Mouse (Mus musculus) myocyte (in vitro differentiated cells): Measurements from ENCODE around the gene Mtr. TPM values are rescaled to one million over a fixed set of nuclear protein-coding genes. Genes with fewer than 3 reads are reported as not detected.

Experiments used
- H3K27me3 ChIP-seq: one replicate; pipeline ENCODE4 v1.6.1; 2011; ENCODE audit not compliant: control insufficient read depth, insufficient read depth, insufficient read length
- H3K36me3 ChIP-seq: one replicate; pipeline ENCODE4 v1.6.1; 2011; ENCODE audit not compliant: control insufficient read depth, insufficient read depth
- H3K4me2 ChIP-seq: one replicate; pipeline ENCODE4 v1.6.1; 2011; ENCODE audit warnings: low read depth, control low read depth
- H3K4me3 ChIP-seq: one replicate; pipeline ENCODE4 v1.5.1; 2011; ENCODE audit warnings: mild to moderate bottlenecking, control low read depth, moderate library complexity
- H3K79me2 ChIP-seq: one replicate; pipeline ENCODE4 v1.6.1; 2011; ENCODE audit not compliant: control insufficient read depth, insufficient read depth
- H3ac ChIP-seq: one replicate; pipeline ENCODE4 v1.6.1; 2011; ENCODE audit not compliant: control insufficient read depth, insufficient read length
- CEBPB ChIP-seq: IDR thresholded peaks from 2 replicates; pipeline ENCODE4 v1.6.1; 2011; ENCODE audit warnings: mild to moderate bottlenecking, moderate library complexity; ENCODE audit not compliant: poor library complexity, insufficient read depth, severe bottlenecking
- E2F4 ChIP-seq: IDR thresholded peaks from one replicate; pipeline ENCODE4 v1.6.1; 2011; ENCODE audit warnings: mild to moderate bottlenecking, control low read depth, moderate library complexity; ENCODE audit not compliant: insufficient read depth
- MAX ChIP-seq: IDR thresholded peaks from one replicate; pipeline ENCODE4 v1.6.1; 2011; ENCODE audit warnings: low read depth, mild to moderate bottlenecking, control low read depth
- MYOD1 ChIP-seq, 3 experiments: IDR thresholded peaks; one replicate each; pipeline ENCODE4 v1.6.1; 2011; ENCODE audit warnings: control low read depth in 2 of 3, low read depth in 2 of 3, mild to moderate bottlenecking in 2 of 3, moderate library complexity in 1 of 3; ENCODE audit not compliant: insufficient read length in 2 of 3, control insufficient read depth in 1 of 3
- MYOG ChIP-seq, 3 experiments: IDR thresholded peaks; one replicate each; pipeline ENCODE4 v1.6.1; 2011; ENCODE audit warnings: control low read depth in 2 of 3, low read depth in 2 of 3, mild to moderate bottlenecking in 2 of 3; ENCODE audit not compliant: insufficient read length in 2 of 3, control insufficient read depth in 1 of 3, insufficient read depth in 1 of 3
- POLR2A ChIP-seq: IDR thresholded peaks from one replicate; pipeline ENCODE4 v1.6.1; 2011; ENCODE audit warnings: low read depth, mild to moderate bottlenecking, control low read depth, moderate library complexity; ENCODE audit not compliant: insufficient read length
- POLR2AphosphoS2 ChIP-seq: IDR thresholded peaks from one replicate; pipeline ENCODE4 v1.6.1; 2011; ENCODE audit warnings: low read depth, control low read depth; ENCODE audit not compliant: insufficient read length
- REST ChIP-seq: IDR thresholded peaks from one replicate; pipeline ENCODE4 v1.6.1; 2011; ENCODE audit warnings: mild to moderate bottlenecking, control low read depth, moderate library complexity; ENCODE audit not compliant: insufficient read depth, insufficient read length
- SRF ChIP-seq: IDR thresholded peaks from one replicate; pipeline ENCODE4 v1.6.1; 2011; ENCODE audit warnings: low read depth; ENCODE audit not compliant: control insufficient read depth, insufficient read length
- TCF12 ChIP-seq: IDR thresholded peaks from one replicate; pipeline ENCODE4 v1.6.1; 2011; ENCODE audit warnings: mild to moderate bottlenecking, control low read depth; ENCODE audit not compliant: poor library complexity, insufficient read depth, severe bottlenecking
- TCF3 ChIP-seq: IDR thresholded peaks from one replicate; pipeline ENCODE4 v1.6.1; 2011; ENCODE audit warnings: low read depth, control low read depth; ENCODE audit not compliant: insufficient read length
- USF1 ChIP-seq: IDR thresholded peaks from one replicate; pipeline ENCODE4 v1.6.1; 2011; ENCODE audit warnings: low read depth, mild to moderate bottlenecking, control low read depth, moderate library complexity
- polyA plus RNA-seq: library from polyadenylated mRNA; unstranded; fragments of >200 nt; fragmentation: generic; extraction: Trizol; gene quantifications from one replicate; pipeline ENCODE4 v1.2.1, GENCODE M21; 2012; ENCODE audit warnings: missing spikeins

The Mtr gene
- polyA plus RNA-seq, 1 experiment: 8.4 TPM

GRCm38 (mm10) chr13:12196861-12197260 is 61.1 kb downstream of the Mtr start:
- Histone ChIP-seq H3K36me3 (peaks cover 36% of the 10 kb centered on the region), H3K4me3 (no peak overlapping the region), H3K27me3 (no peaks in the 10 kb centered on the region), H3K79me2 (no peaks in the 10 kb centered on the region), H3K4me2 (no peak overlapping the region), H3ac (no peak overlapping the region)
- TF ChIP-seq POLR2AphosphoS2: no peak
- TF ChIP-seq USF1: no peak
- TF ChIP-seq E2F4: no peak
- no peak for TF ChIP-seq TCF12
- no peak for TF ChIP-seq MYOG (IDR thresholded peaks at IDR 0.05; ENCODE audit: control insufficient read depth in 1 of 3, insufficient read depth in 1 of 3, insufficient read length in 2 of 3, low read depth in 2 of 3)
- no peak for TF ChIP-seq MAX
- no peak for TF ChIP-seq REST

DNA sequence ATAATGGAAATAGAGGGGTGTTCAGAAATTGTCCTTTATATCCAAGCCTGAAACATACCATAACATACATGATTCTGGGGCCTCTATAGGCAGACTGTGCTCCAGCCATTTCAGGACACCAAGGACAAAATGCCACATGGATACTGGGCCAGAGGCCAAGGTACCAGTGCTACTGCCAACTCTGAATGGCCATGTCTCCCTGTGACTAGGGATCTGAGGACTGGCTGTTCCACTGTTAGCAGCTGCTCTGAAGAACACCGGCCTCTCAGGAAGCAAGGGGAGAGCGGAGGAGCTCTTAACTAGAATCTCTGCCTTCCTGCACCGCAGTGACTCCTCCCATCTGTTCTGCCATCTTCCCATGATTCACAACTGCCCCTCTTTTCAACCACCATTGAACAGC is 61.9 kb downstream of the Mtr start:
- no peak overlapping the region for H3K4me2 ChIP-seq
- TF ChIP-seq POLR2AphosphoS2: no peak
- no peak for TF ChIP-seq E2F4
- H3K79me2 ChIP-seq: no peaks in the 10 kb centered on the region
- H3K4me3 ChIP-seq: no peak overlapping the region
- no peak overlapping the region for H3ac ChIP-seq
- H3K27me3 ChIP-seq: no peaks in the 10 kb centered on the region
- H3K36me3 ChIP-seq: peaks cover 36% of the 10 kb centered on the region

DNA sequence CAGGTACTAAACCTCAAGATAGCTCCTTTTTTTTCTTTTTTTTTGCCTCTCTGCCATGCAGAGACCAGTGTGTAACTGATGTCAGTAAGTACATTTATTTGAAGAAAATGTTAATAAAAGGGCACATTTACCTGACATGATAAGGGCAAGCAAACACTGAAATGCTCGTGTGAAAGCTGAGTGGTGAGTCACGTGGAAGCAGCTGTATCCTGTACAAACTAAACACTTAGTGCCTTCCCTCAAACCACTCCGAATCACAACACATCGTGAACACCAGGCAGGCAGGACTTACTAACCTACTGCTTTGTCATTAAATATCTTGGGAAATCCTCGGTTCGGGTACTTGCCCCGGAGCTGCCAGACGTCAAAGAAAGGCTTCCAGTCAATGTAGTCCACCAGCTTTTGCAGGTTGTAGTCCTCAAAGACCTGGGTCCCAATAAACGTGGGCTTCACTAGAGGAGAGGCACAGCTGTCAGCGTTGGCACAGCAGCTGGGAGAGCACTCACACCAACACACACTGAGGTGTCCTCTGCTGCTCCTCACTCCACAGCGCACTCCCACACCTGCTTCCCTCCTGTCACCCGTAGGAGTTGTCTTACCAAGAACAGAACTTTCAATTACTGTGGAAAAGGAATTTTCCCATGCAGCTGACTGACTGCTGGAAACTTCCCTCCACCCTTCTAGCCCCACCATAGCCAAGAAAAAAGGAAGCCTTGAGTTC is 62.8 kb downstream of the Mtr start:
- Histone ChIP-seq H3K4me3 (no peak overlapping the region), H3K27me3 (no peaks in the 10 kb centered on the region), H3K79me2 (no peaks in the 10 kb centered on the region), H3K4me2 (no peak overlapping the region), H3K36me3 (peaks cover 36% of the 10 kb centered on the region), H3ac (no peak overlapping the region)
- peak in 2 of 3 experiments; percentile 36 to 58 for TF ChIP-seq MYOD1 (IDR thresholded peaks at IDR 0.05; ENCODE audit: control insufficient read depth in 1 of 3, insufficient read length in 2 of 3, low read depth in 2 of 3)
- TF ChIP-seq POLR2A: no peak
- TF ChIP-seq MYOG (IDR thresholded peaks at IDR 0.05; ENCODE audit: control insufficient read depth in 1 of 3, insufficient read depth in 1 of 3, insufficient read length in 2 of 3, low read depth in 2 of 3): peak in 2 of 3 experiments; percentile 7 to 10
- no peak for TF ChIP-seq TCF12
- no peak for TF ChIP-seq E2F4
- TF ChIP-seq USF1: no peak

GRCm38 (mm10) chr13:12189219-12189618 is 68.7 kb downstream of the Mtr start:
- H3K79me2 ChIP-seq: no peaks in the 10 kb centered on the region
- no peaks in the 10 kb centered on the region for H3K27me3 ChIP-seq
- H3ac ChIP-seq: no peak overlapping the region
- H3K4me3 ChIP-seq: no peak overlapping the region
- peaks cover 21% of the 10 kb centered on the region for H3K36me3 ChIP-seq
- TF ChIP-seq REST (no peak), POLR2A (no peak), TCF3 (no peak), MAX (no peak), MYOD1 (IDR thresholded peaks at IDR 0.05; ENCODE audit: control insufficient read depth in 1 of 3, insufficient read length in 2 of 3, low read depth in 2 of 3) (no peak), E2F4 (no peak), POLR2AphosphoS2 (no peak), CEBPB (no peak), USF1 (no peak), MYOG (IDR thresholded peaks at IDR 0.05; ENCODE audit: control insufficient read depth in 1 of 3, insufficient read depth in 1 of 3, insufficient read length in 2 of 3, low read depth in 2 of 3) (no peak), TCF12 (no peak), SRF (no peak)
- no peak overlapping the region for H3K4me2 ChIP-seq

DNA sequence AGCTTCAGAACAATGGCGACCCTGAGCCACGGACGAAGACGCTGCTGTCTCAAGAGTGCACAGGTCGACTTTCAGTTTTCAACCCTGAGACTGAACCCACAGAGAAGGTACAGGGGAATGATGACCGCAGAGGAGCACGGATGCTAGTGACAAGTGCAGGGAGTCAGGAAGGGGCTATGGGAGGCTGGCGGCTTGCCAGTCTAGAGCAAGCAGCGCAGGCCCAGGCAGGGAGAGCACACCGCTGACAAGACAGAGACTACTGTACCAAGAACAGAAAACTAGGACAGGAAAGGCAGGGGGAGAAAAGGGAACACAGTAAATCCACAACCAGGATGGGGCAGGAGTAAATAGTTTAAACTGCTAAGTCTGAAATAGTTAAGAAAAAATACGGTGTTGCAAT is 69.1 kb downstream of the Mtr start:
- Histone ChIP-seq H3K4me2 (no peak overlapping the region), H3K27me3 (no peaks in the 10 kb centered on the region), H3ac (no peak overlapping the region), H3K79me2 (no peaks in the 10 kb centered on the region), H3K36me3 (peaks cover 21% of the 10 kb centered on the region), H3K4me3 (no peak overlapping the region)
- TF ChIP-seq E2F4 (no peak), POLR2AphosphoS2 (no peak), POLR2A (no peak), MYOD1 (IDR thresholded peaks at IDR 0.05; ENCODE audit: control insufficient read depth in 1 of 3, insufficient read length in 2 of 3, low read depth in 2 of 3) (no peak), MAX (no peak), SRF (no peak), MYOG (IDR thresholded peaks at IDR 0.05; ENCODE audit: control insufficient read depth in 1 of 3, insufficient read depth in 1 of 3, insufficient read length in 2 of 3, low read depth in 2 of 3) (no peak), TCF12 (no peak), TCF3 (no peak), USF1 (no peak)
